Mouse (Mus musculus): Measurements from ENCODE around the gene Stx11. TPM values are rescaled to one million over a fixed set of nuclear protein-coding genes. Genes with fewer than 3 reads are reported as not detected.
A peak's percentile ranks its signal among the peaks of the same experiment; 100 is the strongest.

The Stx11 gene
- polyA plus RNA-seq, 1 experiment from 2014 or later: 5.5 TPM

GRCm38 (mm10) chr10:12986943-12987342 lies 22.8 kb upstream of the Stx11 start:
- Histone ChIP-seq H3K4me2 (no peak overlapping the region), H3K27me3 (ENCODE audit: control insufficient read depth, insufficient read depth, low read length) (no peaks in the 10 kb centered on the region), H3K9ac (ENCODE audit: low read depth, low read length) (no peak overlapping the region), H3K4me3 (ENCODE audit: low read depth, low read length) (no peak overlapping the region), H3K9me3 (replicated peaks; ENCODE audit: control insufficient read depth, low read length) (no peaks in the 10 kb centered on the region), H3K36me3 (ENCODE audit: control insufficient read depth, insufficient read depth, low read length) (no peaks in the 10 kb centered on the region), H3K4me1 (ENCODE audit: control insufficient read depth, insufficient read depth, low read length) (0 out of 2 replicates have a peak, but pooled peaks cover 2% of the 10 kb centered on the region), H3K27ac (ENCODE audit: low read depth, low read length) (peak overlapping the region; percentile 62)
- ATAC-seq (replicated peaks; ENCODE audit: insufficient number of reproducible peaks, low FRiP score, low TSS enrichment): peak; percentile 78
- 7% methylated on average over 4 of the region's 4 CpGs for WGBS (ENCODE audit: insufficient replicate concordance)

GRCm38 (mm10) chr10:12986485-12986884 lies 22.4 kb upstream of the Stx11 start:
- no peaks in the 10 kb centered on the region for H3K9me3 ChIP-seq (replicated peaks; ENCODE audit: control insufficient read depth, low read length)
- no peak overlapping the region for H3K4me3 ChIP-seq (ENCODE audit: low read depth, low read length)
- no peaks in the 10 kb centered on the region for H3K27me3 ChIP-seq (ENCODE audit: control insufficient read depth, insufficient read depth, low read length)
- H3K27ac ChIP-seq (ENCODE audit: low read depth, low read length): peak overlapping the region; percentile 62
- H3K36me3 ChIP-seq (ENCODE audit: control insufficient read depth, insufficient read depth, low read length): no peaks in the 10 kb centered on the region
- ATAC-seq (replicated peaks; ENCODE audit: insufficient number of reproducible peaks, low FRiP score, low TSS enrichment): no peak
- H3K4me1 ChIP-seq (ENCODE audit: control insufficient read depth, insufficient read depth, low read length): 0 out of 2 replicates have a peak, but pooled peaks cover 2% of the 10 kb centered on the region
- H3K9ac ChIP-seq (ENCODE audit: low read depth, low read length): no peak overlapping the region
- 70% methylated on average over 5 of the region's 5 CpGs for WGBS (ENCODE audit: insufficient replicate concordance)
- H3K4me2 ChIP-seq: no peak overlapping the region

DNA sequence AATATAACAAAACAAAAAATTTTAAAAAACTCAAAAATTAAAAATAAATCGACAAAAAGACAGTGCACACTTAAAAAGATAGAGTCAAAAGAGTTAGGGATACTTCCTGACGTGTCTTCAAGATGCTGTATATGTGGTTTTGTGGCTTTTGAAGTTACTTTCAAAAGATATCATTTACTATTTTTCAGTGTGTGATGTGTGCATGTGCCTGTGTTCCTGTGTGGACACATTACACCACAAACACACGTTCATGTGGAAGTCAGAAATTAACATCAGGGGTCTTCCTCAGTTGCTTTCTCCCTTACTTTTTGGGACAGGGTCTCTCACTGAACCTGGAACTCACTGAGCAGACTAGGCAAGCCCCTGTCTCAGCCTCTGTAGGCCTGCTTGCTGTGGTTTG lies 20.9 kb upstream of the Stx11 start:
- ATAC-seq (replicated peaks; ENCODE audit: insufficient number of reproducible peaks, low FRiP score, low TSS enrichment): no peak
- Histone ChIP-seq H3K36me3 (ENCODE audit: control insufficient read depth, insufficient read depth, low read length) (no peaks in the 10 kb centered on the region), H3K4me2 (no peak overlapping the region), H3K4me1 (ENCODE audit: control insufficient read depth, insufficient read depth, low read length) (0 out of 2 replicates have a peak, but pooled peaks cover 2% of the 10 kb centered on the region), H3K9ac (ENCODE audit: low read depth, low read length) (no peak overlapping the region), H3K27me3 (ENCODE audit: control insufficient read depth, insufficient read depth, low read length) (no peaks in the 10 kb centered on the region), H3K9me3 (replicated peaks; ENCODE audit: control insufficient read depth, low read length) (no peaks in the 10 kb centered on the region), H3K4me3 (ENCODE audit: low read depth, low read length) (no peak overlapping the region), H3K27ac (ENCODE audit: low read depth, low read length) (no peak overlapping the region)
- WGBS (ENCODE audit: insufficient replicate concordance): 75% methylated on average over 3 of the region's 3 CpGs

DNA sequence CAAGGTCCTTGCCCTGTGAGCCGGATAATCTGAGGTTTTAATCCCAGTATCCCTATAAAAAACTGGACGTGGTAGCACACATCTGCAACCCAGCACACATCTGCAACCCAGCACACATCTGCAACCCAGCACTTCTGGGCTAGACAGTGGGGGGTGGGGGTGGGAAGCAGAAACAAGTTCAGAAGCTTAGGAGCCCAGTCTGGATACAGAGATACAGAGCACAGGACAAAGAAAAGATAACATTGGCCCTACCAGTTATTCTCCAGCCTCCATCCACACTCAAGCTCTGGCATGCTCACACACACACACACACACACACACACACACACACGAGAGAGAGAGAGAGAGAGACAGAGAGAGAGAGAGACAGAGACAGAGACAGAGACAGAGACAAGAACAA lies 19.4 kb upstream of the Stx11 start:
- Histone ChIP-seq H3K9ac (ENCODE audit: low read depth, low read length) (no peak overlapping the region), H3K36me3 (ENCODE audit: control insufficient read depth, insufficient read depth, low read length) (no peaks in the 10 kb centered on the region), H3K4me2 (no peak overlapping the region), H3K27me3 (ENCODE audit: control insufficient read depth, insufficient read depth, low read length) (no peaks in the 10 kb centered on the region), H3K9me3 (replicated peaks; ENCODE audit: control insufficient read depth, low read length) (no peaks in the 10 kb centered on the region), H3K4me3 (ENCODE audit: low read depth, low read length) (no peak overlapping the region), H3K27ac (ENCODE audit: low read depth, low read length) (no peak overlapping the region), H3K4me1 (ENCODE audit: control insufficient read depth, insufficient read depth, low read length) (0 out of 2 replicates have a peak, but pooled peaks cover 2% of the 10 kb centered on the region)
- no peak for ATAC-seq (replicated peaks; ENCODE audit: insufficient number of reproducible peaks, low FRiP score, low TSS enrichment)
- 57% methylated on average over 3 of the region's 3 CpGs for WGBS (ENCODE audit: insufficient replicate concordance)

- no peak for ATAC-seq (replicated peaks; ENCODE audit: insufficient number of reproducible peaks, low FRiP score, low TSS enrichment)
- Histone ChIP-seq H3K36me3 (ENCODE audit: control insufficient read depth, insufficient read depth, low read length) (no peaks in the 10 kb centered on the region), H3K4me3 (ENCODE audit: low read depth, low read length) (no peak overlapping the region), H3K9ac (ENCODE audit: low read depth, low read length) (no peak overlapping the region), H3K27me3 (ENCODE audit: control insufficient read depth, insufficient read depth, low read length) (no peaks in the 10 kb centered on the region), H3K4me1 (ENCODE audit: control insufficient read depth, insufficient read depth, low read length) (no peaks in the 10 kb centered on the region), H3K9me3 (replicated peaks; ENCODE audit: control insufficient read depth, low read length) (no peaks in the 10 kb centered on the region), H3K4me2 (no peak overlapping the region), H3K27ac (ENCODE audit: low read depth, low read length) (no peak overlapping the region)
- WGBS (ENCODE audit: insufficient replicate concordance): 73% methylated on average over 7 of the region's 7 CpGs
Measured at GRCm38 (mm10) chr10:12981071-12981470, 17.0 kb upstream of the Stx11 start.

DNA sequence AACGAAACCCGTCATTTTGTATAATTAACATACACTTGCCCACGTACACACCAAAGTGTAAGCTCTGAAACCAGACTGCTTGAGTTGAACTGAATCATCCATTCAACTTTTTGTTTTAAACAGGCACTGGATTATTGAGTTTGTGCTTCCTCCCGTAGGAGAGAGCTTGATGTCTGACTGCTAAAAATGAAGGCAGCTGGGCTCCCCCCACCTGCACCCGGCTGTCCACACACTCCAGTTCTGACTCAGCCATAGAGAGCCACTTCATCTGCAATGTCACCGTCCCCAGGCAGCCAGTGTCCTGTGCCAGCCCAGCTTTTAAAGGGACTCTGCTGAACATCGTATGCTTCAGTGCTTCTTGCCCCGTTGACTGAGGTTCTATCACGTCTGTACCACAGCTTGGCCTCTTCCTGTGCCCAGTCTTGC lies 13.7 kb upstream of the Stx11 start:
- Histone ChIP-seq H3K9me3 (replicated peaks; ENCODE audit: control insufficient read depth, low read length) (no peaks in the 10 kb centered on the region), H3K27me3 (ENCODE audit: control insufficient read depth, insufficient read depth, low read length) (no peaks in the 10 kb centered on the region), H3K9ac (ENCODE audit: low read depth, low read length) (no peak overlapping the region), H3K36me3 (ENCODE audit: control insufficient read depth, insufficient read depth, low read length) (no peaks in the 10 kb centered on the region), H3K4me3 (ENCODE audit: low read depth, low read length) (no peak overlapping the region), H3K4me1 (ENCODE audit: control insufficient read depth, insufficient read depth, low read length) (no peaks in the 10 kb centered on the region), H3K4me2 (no peak overlapping the region), H3K27ac (ENCODE audit: low read depth, low read length) (no peak overlapping the region)
- 71% methylated on average over 9 of the region's 9 CpGs for WGBS (ENCODE audit: insufficient replicate concordance)
- ATAC-seq (replicated peaks; ENCODE audit: insufficient number of reproducible peaks, low FRiP score, low TSS enrichment): no peak

GRCm38 (mm10) chr10:12976552-12976951 lies 12.5 kb upstream of the Stx11 start:
- H3K9me3 ChIP-seq (replicated peaks; ENCODE audit: control insufficient read depth, low read length): no peaks in the 10 kb centered on the region
- H3K27ac ChIP-seq (ENCODE audit: low read depth, low read length): no peak overlapping the region
- no peak for ATAC-seq (replicated peaks; ENCODE audit: insufficient number of reproducible peaks, low FRiP score, low TSS enrichment)
- H3K36me3 ChIP-seq (ENCODE audit: control insufficient read depth, insufficient read depth, low read length): no peaks in the 10 kb centered on the region
- H3K27me3 ChIP-seq (ENCODE audit: control insufficient read depth, insufficient read depth, low read length): no peaks in the 10 kb centered on the region
- no peak overlapping the region for H3K4me3 ChIP-seq (ENCODE audit: low read depth, low read length)
- H3K4me2 ChIP-seq: no peak overlapping the region
- no peaks in the 10 kb centered on the region for H3K4me1 ChIP-seq (ENCODE audit: control insufficient read depth, insufficient read depth, low read length)
- 80% methylated on average over 7 of the region's 7 CpGs for WGBS (ENCODE audit: insufficient replicate concordance)
- H3K9ac ChIP-seq (ENCODE audit: low read depth, low read length): no peak overlapping the region

- H3K4me3 ChIP-seq (ENCODE audit: low read depth, low read length): no peak overlapping the region
- no peaks in the 10 kb centered on the region for H3K36me3 ChIP-seq (ENCODE audit: control insufficient read depth, insufficient read depth, low read length)
- ATAC-seq (replicated peaks; ENCODE audit: insufficient number of reproducible peaks, low FRiP score, low TSS enrichment): no peak
- H3K4me1 ChIP-seq (ENCODE audit: control insufficient read depth, insufficient read depth, low read length): no peaks in the 10 kb centered on the region
- no peak overlapping the region for H3K27ac ChIP-seq (ENCODE audit: low read depth, low read length)
- H3K9me3 ChIP-seq (replicated peaks; ENCODE audit: control insufficient read depth, low read length): no peaks in the 10 kb centered on the region
- no peaks in the 10 kb centered on the region for H3K27me3 ChIP-seq (ENCODE audit: control insufficient read depth, insufficient read depth, low read length)
- no peak overlapping the region for H3K4me2 ChIP-seq
- H3K9ac ChIP-seq (ENCODE audit: low read depth, low read length): no peak overlapping the region
- 76% methylated on average over 7 of the region's 7 CpGs for WGBS (ENCODE audit: insufficient replicate concordance)
Measured at GRCm38 (mm10) chr10:12975957-12976356, 11.9 kb upstream of the Stx11 start.

GRCm38 (mm10) chr10:12975461-12975860 lies 11.4 kb upstream of the Stx11 start:
- Histone ChIP-seq H3K9me3 (replicated peaks; ENCODE audit: control insufficient read depth, low read length) (no peaks in the 10 kb centered on the region), H3K4me2 (no peak overlapping the region), H3K27ac (ENCODE audit: low read depth, low read length) (no peak overlapping the region), H3K9ac (ENCODE audit: low read depth, low read length) (no peak overlapping the region), H3K4me1 (ENCODE audit: control insufficient read depth, insufficient read depth, low read length) (no peaks in the 10 kb centered on the region), H3K27me3 (ENCODE audit: control insufficient read depth, insufficient read depth, low read length) (no peaks in the 10 kb centered on the region), H3K36me3 (ENCODE audit: control insufficient read depth, insufficient read depth, low read length) (no peaks in the 10 kb centered on the region), H3K4me3 (ENCODE audit: low read depth, low read length) (no peak overlapping the region)
- 86% methylated on average over 3 of the region's 3 CpGs for WGBS (ENCODE audit: insufficient replicate concordance)
- ATAC-seq (replicated peaks; ENCODE audit: insufficient number of reproducible peaks, low FRiP score, low TSS enrichment): no peak
